Mouse (Mus musculus): ENCODE measurements at regions not wholly inside any gene's neighbourhood (a gene's known extent, or its start where the extent isn't known, plus 50 kb on each side); places are given as distances from the start of the nearest gene placed in this dataset.
"Not testable (repeated sequence)": the region's sequence is repeated elsewhere in the genome, so short reads cannot be mapped to it uniquely, and the experiment has no call there.

DNA sequence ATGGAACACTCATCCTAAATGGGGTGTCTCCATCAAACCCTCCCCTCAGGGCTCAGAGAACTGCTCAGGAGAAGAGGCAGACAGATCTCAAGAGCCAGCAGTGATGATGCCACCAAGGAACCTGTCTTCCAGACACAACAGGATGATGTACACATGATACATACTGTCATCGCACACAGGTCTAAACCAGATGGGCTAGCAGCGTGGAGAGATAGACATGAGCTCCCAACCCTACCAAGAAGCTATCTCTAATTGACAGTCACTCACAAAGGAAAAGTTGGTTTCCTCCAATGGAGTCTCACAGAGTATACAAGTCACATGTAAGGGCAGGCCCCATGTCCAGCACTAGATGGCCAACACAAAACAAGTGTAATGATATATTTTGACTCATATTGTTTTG, 139.9 kb downstream of the Cdca7 start:
- no peak for DNase-seq (ENCODE audit: low spot score in 2 of 2)

DNA sequence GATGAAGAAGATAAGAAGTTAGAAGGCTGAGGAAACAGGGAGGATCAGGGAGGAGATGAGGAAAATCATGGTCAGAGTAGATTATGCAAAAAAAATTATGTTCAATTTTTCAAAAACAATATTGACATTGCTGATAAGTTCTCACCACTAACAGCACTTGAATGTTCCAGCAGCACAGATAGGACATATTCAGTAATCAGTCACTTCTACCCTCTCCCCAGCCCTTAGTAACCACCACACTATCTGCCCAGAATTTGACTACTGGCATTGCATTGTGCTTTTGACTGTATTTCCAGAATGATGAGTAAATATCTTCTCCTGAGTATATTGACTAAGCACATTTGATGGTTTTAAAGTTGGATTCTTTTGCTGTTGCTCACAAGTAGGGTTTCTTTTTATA, 140.5 kb downstream of the Cdca7 start:
- no peak for DNase-seq (ENCODE audit: low spot score in 2 of 2)

GRCm38 (mm10) chr2:72619446-72619845, 143.5 kb downstream of the Cdca7 start:
- no peak for DNase-seq (ENCODE audit: low spot score in 2 of 2)

DNA sequence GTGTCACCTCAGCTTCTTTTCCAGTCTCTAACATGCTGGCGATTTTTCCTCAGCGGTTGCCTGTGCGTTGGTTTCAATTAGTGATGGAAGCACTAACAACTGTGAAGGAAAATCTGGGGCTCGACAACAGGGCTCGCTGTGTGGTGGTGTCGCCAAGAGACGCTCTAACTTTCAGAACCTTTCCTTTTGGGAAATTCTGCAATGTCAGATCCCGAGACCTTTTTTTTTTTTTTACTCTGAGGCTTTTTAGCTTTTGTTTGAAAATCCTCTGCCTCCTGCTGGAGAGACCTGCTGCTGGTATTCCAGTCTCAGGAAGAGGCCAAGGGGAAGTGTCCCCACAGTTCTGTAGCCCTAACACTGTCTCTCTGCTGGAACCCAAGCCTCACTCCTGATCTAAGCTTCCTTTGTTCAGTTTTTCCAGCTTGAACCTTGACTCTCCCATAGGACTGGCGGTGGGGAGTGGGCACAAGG, 144.3 kb downstream of the Cdca7 start:
- no peak for DNase-seq (ENCODE audit: low spot score in 2 of 2)

- no peak for DNase-seq (ENCODE audit: low spot score in 2 of 2)
Observed at GRCm38 (mm10) chr2:72627915-72628314, 152.0 kb downstream of the Cdca7 start.

GRCm38 (mm10) chr2:72628626-72629470, 152.9 kb downstream of the Cdca7 start:
- DNase-seq (ENCODE audit: low spot score in 2 of 2) = peak in 1 of 2 experiments; percentile 18

- DNase-seq (ENCODE audit: low spot score in 2 of 2) = peak in 1 of 2 experiments; percentile 18
Observed at GRCm38 (mm10) chr2:72629691-72630461, 153.9 kb downstream of the Cdca7 start.

DNA sequence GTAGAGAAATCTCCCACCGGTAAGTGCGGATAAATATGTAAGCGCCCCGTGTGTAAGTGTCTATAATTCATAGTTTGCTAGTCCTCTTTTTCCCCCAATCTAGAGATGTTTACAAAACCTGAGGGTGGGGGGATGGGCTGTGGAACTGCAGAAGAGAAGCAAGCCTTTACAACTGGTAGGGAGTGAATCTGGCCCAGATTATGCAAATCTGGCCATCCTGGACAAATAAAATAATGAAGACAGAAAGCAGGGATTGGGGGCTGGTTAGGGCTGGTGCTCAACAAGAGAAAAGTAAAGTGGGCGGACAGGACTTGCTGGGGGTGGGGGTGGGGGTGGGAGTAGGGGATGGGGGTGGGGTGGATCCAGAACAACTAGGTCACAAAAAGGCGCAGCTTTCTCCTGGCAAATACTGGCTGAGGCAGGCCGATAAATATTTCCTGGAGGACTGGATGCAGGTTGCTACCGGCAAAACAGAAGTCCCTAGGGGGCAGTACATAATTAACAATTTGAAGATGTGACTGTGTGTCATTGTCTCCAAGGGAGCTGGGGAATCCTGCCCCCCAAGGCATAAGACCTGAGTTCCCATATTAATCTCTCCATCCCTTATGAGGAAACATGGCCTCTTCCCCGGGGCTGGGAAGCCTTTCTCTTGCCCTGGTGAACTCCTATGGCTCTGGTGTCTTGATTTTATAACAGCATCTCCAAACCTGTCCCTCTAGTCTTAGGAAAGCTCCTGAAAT, 162.1 kb downstream of the Cdca7 start:
- DNase-seq (ENCODE audit: low spot score in 2 of 2) = peak in 1 of 2 experiments; percentile 13

DNA sequence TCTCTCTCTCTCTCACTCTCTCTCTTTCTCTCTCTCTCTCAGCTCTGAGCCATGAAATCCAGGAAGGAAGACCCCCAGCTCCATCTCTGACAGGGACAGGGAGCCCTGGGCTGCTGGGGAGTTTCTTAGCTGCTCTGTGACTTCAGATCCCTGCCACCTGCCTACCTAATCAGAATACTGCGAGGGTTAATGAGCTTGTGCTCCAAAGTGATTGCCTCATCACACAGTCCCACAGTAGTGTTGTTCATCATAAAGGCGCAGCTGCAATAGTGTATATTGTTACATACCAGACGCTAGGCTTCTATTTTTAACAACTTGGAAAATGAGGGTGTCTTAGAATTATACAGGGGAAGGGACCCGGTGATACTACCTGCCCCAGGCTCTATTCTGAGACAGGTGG, 163.1 kb downstream of the Cdca7 start:
- no peak for DNase-seq (ENCODE audit: low spot score in 2 of 2)

DNA sequence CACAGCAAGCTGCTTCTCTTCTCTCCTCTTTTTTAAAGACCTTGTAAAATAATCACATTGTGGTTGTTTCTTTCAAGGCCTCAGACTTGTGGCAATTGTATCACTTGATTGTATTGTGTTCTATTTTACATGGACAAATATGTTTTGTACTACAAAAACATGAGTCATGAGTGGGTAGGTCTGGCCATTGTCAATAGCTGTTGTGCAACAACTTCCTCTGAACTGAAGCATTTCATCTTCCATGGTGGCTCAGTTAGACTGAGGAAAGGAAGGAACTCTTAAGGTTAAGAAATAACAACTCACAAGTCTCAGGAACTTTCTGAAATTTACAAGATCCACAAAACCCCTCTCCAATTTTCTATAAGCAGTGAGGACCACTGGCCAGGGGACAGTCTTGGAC, 165.3 kb downstream of the Cdca7 start:
- DNase-seq (ENCODE audit: low spot score in 2 of 2) = no peak

GRCm38 (mm10) chr2:72644151-72644843, 168.3 kb downstream of the Cdca7 start:
- no peak for DNase-seq (ENCODE audit: low spot score in 2 of 2)

DNA sequence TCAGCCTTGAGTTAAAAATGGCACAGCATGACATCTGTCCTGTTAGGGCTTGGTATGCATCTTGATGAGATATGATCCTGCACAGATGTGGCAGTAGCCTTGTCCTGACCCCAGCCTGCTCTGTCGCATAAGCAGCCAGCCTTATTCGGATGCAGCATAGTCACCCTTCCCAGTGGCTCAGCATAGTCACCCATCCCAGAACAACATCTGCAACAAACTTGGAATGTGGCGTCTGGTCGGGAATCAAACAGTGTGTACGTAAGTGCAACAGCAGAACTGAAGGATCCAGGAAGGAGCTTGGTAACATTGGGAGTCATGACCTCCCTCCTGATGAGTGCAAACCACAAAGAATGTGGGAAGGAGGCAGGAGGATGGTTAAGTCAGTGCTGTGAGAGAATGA, 171.7 kb downstream of the Cdca7 start:
- DNase-seq (ENCODE audit: low spot score in 2 of 2) = no peak

- DNase-seq (ENCODE audit: low spot score in 2 of 2) = no peak
Observed at GRCm38 (mm10) chr2:72648294-72648693, 172.3 kb downstream of the Cdca7 start.

DNA sequence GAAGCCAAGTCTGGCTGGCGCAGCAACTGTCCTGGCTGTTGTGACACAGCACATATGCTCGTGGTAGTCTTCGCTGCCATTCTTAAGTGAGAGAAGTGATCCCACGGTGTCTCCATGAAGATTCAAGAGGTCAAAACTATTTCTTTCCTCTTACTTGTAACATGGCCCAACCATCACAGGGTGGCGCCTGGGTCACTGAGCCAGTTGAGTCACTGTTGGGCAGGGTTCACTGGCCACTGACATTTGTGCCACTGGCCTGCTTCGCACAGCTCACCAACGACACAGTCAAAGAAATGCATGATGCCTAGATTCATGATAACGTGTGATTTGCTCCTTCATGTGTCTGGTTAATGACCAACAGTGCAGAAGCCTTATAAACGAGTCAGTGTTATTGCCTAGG, 179.9 kb downstream of the Cdca7 start:
- DNase-seq (ENCODE audit: low spot score in 2 of 2) = no peak

- no peak for DNase-seq (ENCODE audit: low spot score in 2 of 2)
Observed at GRCm38 (mm10) chr2:72657101-72657920, 181.4 kb downstream of the Cdca7 start.

DNA sequence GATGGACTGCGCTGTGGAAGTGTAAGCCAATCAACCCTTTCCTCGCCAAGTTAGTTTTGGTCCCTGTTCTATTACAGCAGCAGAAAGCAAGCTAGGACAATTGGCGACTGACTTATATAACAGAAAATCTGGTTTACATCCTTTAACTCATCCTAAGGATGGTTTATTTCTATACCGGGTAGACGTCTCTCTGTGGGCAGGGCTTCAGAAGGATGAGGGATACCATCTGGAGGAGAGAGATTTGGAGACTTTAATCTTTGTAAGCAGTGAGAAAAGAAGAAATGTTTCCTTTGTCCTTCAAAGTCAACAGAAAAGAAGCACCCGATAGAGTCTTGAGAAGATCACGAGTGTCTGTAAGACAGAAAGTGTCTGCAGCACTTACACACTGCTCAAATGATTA, 186.4 kb downstream of the Cdca7 start:
- DNase-seq (ENCODE audit: low spot score in 2 of 2) = no peak

GRCm38 (mm10) chr2:72662979-72663780, 187.2 kb downstream of the Cdca7 start:
- DNase-seq (ENCODE audit: low spot score in 2 of 2) = no peak

DNA sequence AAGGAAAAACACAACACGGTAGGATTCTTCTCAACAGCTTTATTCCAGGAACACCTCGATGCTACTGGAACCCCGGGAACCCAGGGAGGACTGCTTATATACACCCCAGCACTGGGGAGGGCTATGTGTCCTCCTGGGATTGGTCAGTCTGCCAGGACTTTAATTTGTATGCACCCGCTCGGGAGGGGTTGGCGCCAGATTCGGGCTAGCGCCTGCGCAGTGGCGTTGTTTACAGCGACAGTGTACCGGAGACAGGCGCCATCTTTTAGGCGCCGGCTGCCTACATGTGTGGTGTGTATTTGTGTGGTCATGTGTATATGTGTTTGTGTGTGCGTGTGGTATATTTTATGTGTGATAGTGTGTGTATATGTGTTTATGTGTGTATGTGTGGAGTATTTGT, 191.4 kb downstream of the Cdca7 start:
- not testable (repeated sequence) for DNase-seq (ENCODE audit: low spot score in 2 of 2)
